Mouse (Mus musculus) heart, adult 2 months (tissue): ENCODE results near the gene 1500009L16Rik.

Experiments
- CTCF ChIP-seq: fragments of 200-600 bp; IDR thresholded peaks from 2 replicates; pipeline ENCODE4 v1.8.1; 2022; ENCODE audit warnings: antibody characterized with exemption, mild to moderate bottlenecking, moderate library complexity
- EP300 ChIP-seq: fragments of 200-500 bp; IDR thresholded peaks from 2 replicates; pipeline ENCODE4 v1.6.1; 2011; ENCODE audit warnings: low read depth, low read length, control low read depth; ENCODE audit not compliant: insufficient read depth
- POLR2A ChIP-seq: fragments of 200-500 bp; IDR thresholded peaks from 2 replicates; pipeline ENCODE4 v1.6.1; 2011; ENCODE audit warnings: mild to moderate bottlenecking, low read depth, low read length, control low read depth; ENCODE audit not compliant: insufficient read depth

- TF ChIP-seq CTCF (no peak), POLR2A (no peak), EP300 (no peak)
These were observed 10.9 kb upstream of the 1500009L16Rik start for GRCm38 (mm10) chr10:83711769-83712168.
